Mouse (Mus musculus) liver, postnatal 0 days (tissue): ENCODE data around the gene Prkag2.

ENCODE experiments used
- CTCF ChIP-seq: sonication (generic); IDR thresholded peaks from 2 replicates; pipeline ENCODE4 v1.5.1; 2016; ENCODE audit warnings: antibody characterized with exemption, low read depth
- EP300 ChIP-seq: IDR thresholded peaks from 2 replicates; pipeline ENCODE4 v1.6.1; 2016; ENCODE audit warnings: antibody characterized with exemption, low read depth, mild to moderate bottlenecking

- TF ChIP-seq CTCF (no peak), EP300 (no peak)
Measured at GRCm38 (mm10) chr5:24981765-24982164, 118.7 kb downstream of the Prkag2 start.
